Comparison of ENCODE assay signal across 24 mouse cellular contexts in genomic region chr14:47206601-47207000, GRCm38 (mm10). TPM values are rescaled to one million over a fixed set of nuclear protein-coding genes. Genes with fewer than 3 reads are reported as not detected.
DNase-seq lines count a peak whose midpoint lies in the region; ATAC-seq lines count a peak whose summit lies in the region.
"Had no signal": no experiment of that assay in that cellular context is flagged by ENCODE, and none has a peak within 500 bp of the region (broad histone marks: within the 10 kb centered on the region; RNA-seq: fewer than 3 reads in every experiment).

No protein-coding gene starts in this region.

- intact Hi-C loops in heart, postnatal 14 days (cut with DNase I) = no loop called here

- peak; percentile 86 for DNase-seq in heart, adult 11 months
- no peak for DNase-seq in heart, postnatal 14 days
- DNase-seq in adrenal gland, postnatal 36 days = no peak
- DNase-seq: adrenal gland, postnatal 10 days; B cell, adult 2 months; cerebellum, adult 11-12 months; cerebellum, adult 9-10 months; cerebellum, postnatal 14 days; forebrain, postnatal 0 days; gastrocnemius, adult 2 months; gastrocnemius, postnatal 14 days; heart, adult 18-20 months; heart, postnatal 36 days had no signal

- H3K4me3 ChIP-seq in megakaryocyte, embryonic 14.5 days (replicated peaks) = peak overlapping the region; percentile 7
- H3K4me3 ChIP-seq: gastrocnemius, adult 2 months; hindbrain, embryonic 10.5 days; hindbrain, embryonic 13.5 days had no signal

- H3K9me3 ChIP-seq in megakaryocyte, embryonic 14.5 days = no peaks in the 10 kb centered on the region
- H3K9me3 ChIP-seq: G1E; hindbrain, embryonic 10.5 days; hindbrain, embryonic 13.5 days had no signal

- no peaks in the 10 kb centered on the region for H3K36me3 ChIP-seq in megakaryocyte, embryonic 14.5 days (replicated peaks; ENCODE audit: low read length)
- H3K36me3 ChIP-seq: G1E; hindbrain, embryonic 10.5 days; hindbrain, embryonic 13.5 days had no signal

- peaks cover 2% of the 10 kb centered on the region for H3K27me3 ChIP-seq in megakaryocyte, embryonic 14.5 days (replicated peaks)
- H3K27me3 ChIP-seq: CH12.LX; hindbrain, embryonic 13.5 days; Patski had no signal

- no peaks in the 10 kb centered on the region; the same call in 1 of the 2 replicates for H3K4me1 ChIP-seq in megakaryocyte, embryonic 14.5 days
- H3K4me1 ChIP-seq: hindbrain, embryonic 10.5 days; hindbrain, embryonic 13.5 days had no signal

- no peak for ATAC-seq in megakaryocyte, adult 5-6 weeks (ENCODE audit: poor library complexity, severe bottlenecking)
- peak; percentile 16; the same call in 1 of the 2 replicates for ATAC-seq in erythroblast, adult 5-6 weeks (replicated peaks; ENCODE audit: low FRiP score, poor library complexity, severe bottlenecking)
- ATAC-seq: forebrain, embryonic 14.5 days; forebrain, postnatal 0 days; hindbrain, embryonic 16.5 days; intestine, postnatal 0 days; Patski had no signal

RNA-seq across cellular contexts. Expression of gene Gch1, which starts 17.4 kb away (rescaled TPM):
- 1 to 10 TPM; 8.0 to 8.1 TPM for total RNA-seq in heart, postnatal 14 days (2021)
- polyA plus RNA-seq in megakaryocyte, embryonic 14.5 days (2012; ENCODE audit: insufficient read depth, low replicate concordance) = 3.1 TPM in 1 of 2 replicates, not detected in the other
- total RNA-seq in megakaryocyte, adult 5-6 weeks (2015) = 16.7 and 18.5 TPM in 2 replicates
- 9.4 and 10.2 TPM in 2 replicates for total RNA-seq in megakaryocyte, adult 5-6 weeks (2017)
- total RNA-seq in erythroblast, adult 5-6 weeks (2015; ENCODE audit: low replicate concordance) = 131 and 161 TPM in 2 replicates
- total RNA-seq in erythroblast, adult 5-6 weeks (2017; ENCODE audit: low replicate concordance) = 125 and 166 TPM in 2 replicates
- 10 to 100 TPM; 75.6 to 78.0 TPM for total RNA-seq in adrenal gland, postnatal 36 days (2021)
